Mouse (Mus musculus): ENCODE data around the gene Cic.
"Not testable (repeated sequence)": the region's sequence is repeated elsewhere in the genome, so short reads cannot be mapped to it uniquely, and the experiment has no call there.

Cic gene

DNA sequence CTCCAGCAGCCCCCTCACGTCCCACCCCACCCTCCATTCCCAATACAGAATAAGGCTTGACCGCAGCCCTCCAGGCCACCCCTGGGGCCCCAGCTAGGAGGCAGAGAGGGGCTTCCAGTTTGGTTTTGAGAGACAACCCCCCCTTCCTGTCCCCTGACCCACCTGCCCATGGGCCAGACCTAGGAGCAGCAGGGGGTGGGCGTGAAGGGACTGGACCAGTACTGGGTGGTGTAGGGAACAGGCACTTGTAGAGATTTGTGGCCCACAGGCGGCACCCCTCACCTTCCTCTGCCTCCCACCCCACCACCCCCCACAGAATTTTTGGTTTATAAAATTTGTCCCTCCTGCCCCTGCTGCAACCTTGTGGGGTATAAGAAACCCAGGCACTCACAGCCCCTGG is 24.1 kb upstream of the Cic start:
- DNase-seq (ENCODE audit: low read depth, low spot score): no peak

DNA sequence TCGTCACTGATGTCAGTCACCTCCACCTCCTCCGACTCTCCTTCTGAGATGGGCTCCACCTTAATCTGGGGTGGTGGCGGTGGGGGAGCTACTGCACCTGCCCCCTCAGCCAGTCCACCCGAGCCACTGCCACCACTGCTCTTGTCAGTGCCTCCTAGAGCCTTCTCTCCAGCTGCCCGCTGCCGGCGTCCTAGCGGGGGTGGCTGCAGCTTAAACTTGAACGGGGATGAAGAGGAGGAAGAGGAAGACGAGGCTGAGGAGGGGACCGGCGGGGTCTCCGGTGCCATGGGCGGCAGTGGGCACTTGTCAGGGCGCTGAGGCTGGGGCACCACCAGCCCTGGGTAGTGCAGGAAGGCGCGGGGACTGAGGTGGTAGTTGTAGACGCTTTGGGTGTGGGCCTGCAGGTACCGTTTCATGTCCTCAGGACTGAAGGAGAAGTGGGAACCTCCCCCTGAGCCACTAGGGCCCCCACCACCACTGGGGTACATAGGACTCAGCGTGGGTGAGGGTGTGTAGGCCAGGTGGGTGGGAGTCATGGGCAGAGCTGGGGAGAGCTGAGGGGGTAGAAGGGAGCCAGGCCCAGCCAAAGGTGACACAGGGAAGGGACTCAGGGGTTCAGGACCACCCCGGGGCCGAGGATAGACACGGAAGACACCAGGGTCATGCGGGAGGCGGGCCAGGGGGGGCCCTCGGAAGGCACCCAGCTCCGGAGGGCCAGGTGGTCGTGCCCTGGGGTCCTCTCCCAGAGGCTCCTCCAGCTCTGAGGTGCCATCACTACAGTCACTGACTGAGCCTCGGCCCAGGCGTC is 22.7 kb upstream of the Cic start:
- no peak for DNase-seq (ENCODE audit: low read depth, low spot score)

DNA sequence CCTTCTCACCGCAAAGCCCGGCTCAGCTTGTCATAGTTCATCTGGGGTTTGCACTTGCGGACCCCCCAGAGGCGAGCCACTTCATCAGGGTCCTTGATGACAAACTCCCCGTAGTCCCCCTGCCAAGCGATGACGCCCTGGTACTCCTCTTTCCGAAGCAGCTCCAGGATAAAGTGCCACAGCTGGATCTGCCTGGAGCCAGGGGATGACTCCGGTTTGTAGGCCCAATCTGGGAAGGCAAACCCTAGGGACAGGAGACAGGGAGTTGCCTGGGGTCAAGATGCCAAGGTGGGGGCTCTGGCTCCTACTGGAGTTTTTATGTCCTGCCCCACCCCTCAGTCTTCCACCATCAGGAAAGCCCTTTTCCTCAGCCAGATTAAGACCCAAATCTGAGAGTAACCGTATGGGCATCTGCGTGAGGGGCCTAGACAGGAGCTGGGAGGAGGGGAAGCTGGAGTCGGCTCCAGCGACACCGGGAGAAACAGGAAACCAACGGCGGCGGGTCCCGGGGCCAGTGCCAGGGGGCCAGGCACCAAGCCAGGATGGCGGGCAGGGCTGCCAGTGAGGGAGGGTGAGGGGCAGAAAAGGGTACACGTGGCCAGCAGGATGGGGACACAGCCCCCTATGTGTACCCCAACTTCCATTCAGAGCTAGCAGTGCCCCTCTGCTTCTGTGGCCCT is 21.3 kb upstream of the Cic start:
- DNase-seq (ENCODE audit: low read depth, low spot score): no peak

DNA sequence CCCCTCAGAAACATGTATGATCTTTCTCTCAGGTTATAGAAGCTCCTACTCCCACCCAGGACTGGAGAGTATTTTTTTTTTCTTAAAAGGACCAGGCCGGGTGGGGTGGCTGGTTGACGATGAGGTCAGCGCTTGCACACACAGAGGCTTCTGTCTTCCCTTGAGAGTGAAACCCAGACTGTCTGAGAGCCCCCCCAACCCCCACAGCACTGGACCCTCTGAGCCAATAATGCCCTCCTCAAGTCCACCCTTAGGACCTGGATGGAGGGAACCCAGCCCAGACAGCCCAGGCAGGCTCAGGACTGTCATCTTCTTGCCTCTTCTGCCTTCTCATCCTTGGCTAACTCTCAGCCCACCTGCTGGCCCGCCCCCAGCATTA is 20.8 kb upstream of the Cic start:
- no peak for DNase-seq (ENCODE audit: low read depth, low spot score)

DNA sequence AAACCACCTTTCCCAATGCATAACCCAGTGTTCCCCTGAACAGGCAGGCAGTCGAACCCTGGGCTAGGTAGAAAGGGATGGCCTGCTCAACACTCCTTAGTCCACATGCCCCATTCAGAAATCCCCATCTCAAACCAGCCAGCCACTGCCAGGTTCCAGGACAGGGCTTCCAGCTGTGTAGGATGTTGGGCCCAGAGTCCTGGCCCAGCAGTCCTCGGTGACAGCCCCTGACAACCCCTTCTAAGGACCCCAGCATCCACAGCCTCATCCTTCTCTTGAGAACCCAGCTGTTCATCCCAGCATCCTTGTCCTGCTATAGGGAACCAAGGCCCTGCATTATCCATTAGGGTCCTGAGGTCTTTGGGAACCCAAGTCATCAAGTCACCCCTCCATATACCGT is 20.0 kb upstream of the Cic start:
- DNase-seq (ENCODE audit: low read depth, low spot score): no peak

DNA sequence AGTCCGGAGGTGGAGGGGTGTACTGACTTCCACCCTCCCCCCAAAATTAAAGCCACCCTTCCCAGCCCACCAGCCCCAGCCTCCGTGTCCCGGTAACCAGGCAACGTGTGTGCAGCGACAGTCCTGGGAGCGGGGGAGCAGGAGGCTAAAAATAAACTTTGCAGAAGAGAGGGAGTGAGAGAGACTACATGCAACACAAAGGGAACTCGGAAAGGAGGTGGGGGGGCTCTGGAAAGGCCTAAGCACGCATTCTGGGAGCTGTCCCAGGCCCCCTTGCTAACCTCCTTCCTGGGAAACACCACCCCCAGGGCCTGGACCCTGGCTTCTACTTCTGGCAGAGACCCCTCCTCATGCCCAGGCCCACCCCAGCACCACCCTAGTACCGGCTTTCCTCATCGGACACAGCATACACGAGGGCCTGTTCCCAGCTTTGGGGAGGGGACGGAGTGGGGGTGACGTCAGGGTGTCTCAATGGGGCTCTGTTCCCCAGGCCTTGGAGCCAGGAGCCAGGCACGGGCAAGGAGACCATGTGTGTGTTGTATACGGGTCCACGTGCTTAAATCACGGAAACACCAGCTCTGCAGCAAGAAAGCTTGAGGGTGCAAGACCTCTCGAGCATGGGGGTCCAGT is 19.4 kb upstream of the Cic start:
- no peak for DNase-seq (ENCODE audit: low read depth, low spot score)

DNA sequence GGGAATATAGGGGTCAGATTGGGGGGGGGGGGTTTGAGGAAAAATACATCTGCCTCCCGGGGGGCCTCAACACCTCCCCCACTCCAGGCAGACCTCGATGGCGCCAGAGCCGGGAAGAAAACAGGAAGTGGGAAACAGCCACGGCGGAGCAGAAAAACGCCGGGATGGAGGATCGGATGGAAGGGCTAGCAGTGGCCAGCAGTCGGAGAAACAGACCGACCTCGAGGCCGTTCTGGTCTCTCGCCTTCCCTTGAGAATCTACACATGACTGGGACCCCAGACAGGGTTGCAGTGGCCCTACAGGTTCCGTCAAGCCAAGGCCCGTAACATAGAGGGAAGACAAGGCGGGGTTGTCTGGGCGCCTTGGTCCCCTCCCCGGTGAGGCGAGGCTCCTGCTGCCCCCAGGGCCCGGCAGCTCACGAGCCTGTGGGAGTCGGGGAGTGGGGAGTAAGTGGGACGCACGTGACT is 18.6 kb upstream of the Cic start:
- DNase-seq (ENCODE audit: low read depth, low spot score): no peak

DNA sequence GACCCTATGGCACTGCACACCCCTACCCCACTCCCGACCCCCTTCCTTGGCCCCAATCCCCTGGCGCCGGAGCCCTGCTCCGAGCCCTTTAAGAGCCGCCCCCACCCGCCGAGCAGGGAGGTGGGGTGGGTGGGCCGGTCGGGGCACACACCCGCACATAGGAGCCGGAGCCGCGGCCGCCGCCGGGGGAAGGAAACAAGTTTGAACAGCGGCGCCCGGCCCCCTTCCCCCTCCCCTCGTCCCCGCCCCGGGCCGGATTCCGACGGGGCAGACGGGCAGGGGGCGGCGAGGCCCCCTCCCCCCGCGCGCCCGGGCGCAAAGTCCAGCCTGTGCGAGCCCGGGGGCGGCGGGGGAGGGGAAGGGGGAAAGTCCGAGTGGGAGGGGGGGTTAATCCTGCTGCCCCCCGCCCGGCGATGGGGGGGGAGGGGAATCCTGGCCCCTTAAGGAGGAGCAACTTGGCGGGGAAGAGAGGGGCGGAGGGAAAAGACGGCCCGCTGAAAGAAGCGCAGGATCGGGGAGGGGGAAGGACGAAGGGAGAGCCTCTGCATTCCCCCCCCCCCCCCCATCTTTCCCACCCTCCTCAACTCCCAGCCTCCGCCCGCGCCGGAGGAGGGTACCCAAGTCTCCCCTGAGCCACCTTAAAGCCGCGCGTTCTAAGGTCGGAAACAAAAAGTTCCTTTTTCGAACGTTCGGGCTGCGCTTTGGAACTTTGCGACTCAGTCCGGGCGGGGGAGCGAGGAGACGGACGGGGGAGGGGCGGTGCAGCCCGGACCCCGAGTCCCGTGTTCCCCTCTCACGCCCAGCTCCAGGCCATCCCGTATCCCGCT is 18.0 kb upstream of the Cic start:
- DNase-seq (ENCODE audit: low read depth, low spot score): peak; percentile 75

DNA sequence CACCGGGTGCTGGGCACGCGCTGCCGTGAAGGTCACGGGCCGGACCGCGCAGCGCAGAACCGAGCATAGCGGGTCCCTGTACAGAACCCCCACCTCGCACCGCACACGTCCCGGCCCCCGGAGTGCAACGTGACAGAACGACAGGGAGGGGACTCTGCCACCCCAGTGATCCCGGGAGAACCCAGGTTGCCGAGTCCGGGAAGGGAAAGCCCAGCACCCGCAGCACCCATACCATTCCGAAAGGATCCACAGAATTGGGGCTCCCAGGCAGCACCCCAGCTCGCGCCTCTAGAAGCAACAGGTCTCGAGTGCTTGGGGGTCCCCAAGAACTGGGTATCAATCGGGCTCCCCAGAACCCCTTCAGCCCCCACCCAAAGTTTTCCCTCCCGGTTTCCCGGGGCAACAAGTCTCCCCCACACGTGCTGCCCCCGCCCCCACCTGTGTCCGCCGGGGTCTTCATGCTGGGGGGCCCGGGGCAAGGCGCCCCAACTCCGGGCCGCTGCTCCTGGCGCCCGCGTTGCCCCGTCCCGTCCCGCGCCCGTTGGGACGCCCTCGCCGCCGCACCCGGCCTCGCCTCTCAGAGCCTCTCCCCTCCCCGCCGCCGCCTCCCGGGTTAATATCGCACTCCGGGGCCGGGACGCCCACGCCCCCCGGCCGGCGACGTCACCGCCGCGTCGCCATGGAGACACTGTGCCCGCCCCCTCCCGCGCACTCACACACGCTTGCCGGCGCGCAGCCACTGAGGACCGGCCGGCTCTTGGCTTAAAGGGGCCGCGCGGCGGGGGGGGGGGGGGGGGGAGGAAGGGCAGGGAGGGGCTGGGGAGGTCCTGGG is 17.1 kb upstream of the Cic start, which contains the start of gene Erf:
Gene Erf, minus strand, starts transcription at position 621 of the 832 bp plus-strand sequence.
- peak; percentile 88 for DNase-seq (ENCODE audit: low read depth, low spot score)

DNA sequence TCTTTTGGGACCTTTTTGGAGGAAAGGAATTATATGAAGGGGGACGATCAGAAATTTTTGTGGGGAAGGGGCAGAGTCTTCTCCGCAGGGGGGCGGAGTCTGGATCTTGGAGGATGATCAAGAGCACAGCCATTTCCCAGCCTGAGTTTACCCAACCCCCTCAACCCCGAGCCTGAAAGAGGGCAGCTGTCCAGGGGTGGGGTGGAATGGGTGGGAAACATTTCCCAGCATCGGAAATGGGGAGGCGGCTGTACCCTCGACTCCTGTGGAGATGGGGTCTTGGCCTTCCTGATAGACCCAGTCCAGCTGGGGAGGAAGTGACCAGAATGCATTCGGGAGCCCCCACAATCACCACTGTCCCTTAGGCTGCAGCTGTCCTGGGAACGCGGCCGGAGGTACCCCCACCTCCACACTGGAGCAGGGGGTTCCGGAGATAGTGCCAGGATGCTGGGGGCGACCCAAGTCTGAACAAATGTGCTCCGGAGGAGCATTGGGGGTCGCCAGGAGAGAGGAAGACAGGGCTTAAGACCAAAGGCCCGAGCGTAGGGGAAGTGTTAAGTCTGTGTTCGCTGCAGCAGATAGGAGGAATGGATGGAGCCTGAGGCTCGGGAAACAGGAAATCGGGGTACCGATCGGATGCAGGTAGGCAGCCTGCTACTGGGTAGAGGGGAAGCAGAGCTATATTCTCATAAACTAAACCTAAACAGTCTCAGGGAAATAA is 16.3 kb upstream of the Cic start:
- DNase-seq (ENCODE audit: low read depth, low spot score): no peak

DNA sequence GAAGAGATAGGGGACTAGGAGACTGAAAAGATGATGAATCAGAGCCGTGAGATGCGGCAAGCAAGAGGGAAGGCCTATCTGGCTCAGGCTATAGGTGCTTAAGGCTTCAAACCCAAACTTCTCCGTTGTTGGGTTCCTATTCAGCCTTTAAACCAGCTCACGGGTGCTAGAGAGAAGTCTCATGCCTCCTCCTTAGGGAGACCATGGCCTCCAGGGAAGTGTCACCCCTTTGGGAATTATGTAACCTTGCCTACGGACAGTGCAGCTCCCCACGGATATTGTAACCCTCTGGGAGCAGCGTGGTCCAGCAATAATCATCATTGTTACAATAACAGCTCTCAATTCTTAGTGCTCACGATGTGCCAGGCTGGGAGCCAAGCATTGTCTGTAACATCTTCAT is 15.7 kb upstream of the Cic start:
- no peak for DNase-seq (ENCODE audit: low read depth, low spot score)

DNA sequence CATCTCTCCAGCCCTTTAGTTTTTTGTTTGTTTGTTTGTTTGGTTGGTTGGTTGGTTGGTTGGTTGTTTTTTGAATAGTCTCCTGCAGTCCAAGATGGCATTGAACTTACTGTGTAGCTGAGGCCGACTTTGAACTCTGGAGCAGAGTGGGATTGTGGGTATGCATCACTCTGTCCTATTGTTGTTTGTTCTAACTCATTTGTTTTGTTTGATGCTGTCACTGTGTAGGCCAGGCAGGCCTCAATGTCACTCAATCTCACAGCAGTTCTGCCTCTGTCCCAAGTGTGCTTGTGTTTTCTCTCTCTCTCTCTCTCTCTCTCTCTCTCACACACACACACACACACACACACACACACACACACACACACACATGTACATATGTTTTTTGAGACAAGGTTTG is 5.6 kb upstream of the Cic start:
- no peak for DNase-seq (ENCODE audit: low read depth, low spot score)

DNA sequence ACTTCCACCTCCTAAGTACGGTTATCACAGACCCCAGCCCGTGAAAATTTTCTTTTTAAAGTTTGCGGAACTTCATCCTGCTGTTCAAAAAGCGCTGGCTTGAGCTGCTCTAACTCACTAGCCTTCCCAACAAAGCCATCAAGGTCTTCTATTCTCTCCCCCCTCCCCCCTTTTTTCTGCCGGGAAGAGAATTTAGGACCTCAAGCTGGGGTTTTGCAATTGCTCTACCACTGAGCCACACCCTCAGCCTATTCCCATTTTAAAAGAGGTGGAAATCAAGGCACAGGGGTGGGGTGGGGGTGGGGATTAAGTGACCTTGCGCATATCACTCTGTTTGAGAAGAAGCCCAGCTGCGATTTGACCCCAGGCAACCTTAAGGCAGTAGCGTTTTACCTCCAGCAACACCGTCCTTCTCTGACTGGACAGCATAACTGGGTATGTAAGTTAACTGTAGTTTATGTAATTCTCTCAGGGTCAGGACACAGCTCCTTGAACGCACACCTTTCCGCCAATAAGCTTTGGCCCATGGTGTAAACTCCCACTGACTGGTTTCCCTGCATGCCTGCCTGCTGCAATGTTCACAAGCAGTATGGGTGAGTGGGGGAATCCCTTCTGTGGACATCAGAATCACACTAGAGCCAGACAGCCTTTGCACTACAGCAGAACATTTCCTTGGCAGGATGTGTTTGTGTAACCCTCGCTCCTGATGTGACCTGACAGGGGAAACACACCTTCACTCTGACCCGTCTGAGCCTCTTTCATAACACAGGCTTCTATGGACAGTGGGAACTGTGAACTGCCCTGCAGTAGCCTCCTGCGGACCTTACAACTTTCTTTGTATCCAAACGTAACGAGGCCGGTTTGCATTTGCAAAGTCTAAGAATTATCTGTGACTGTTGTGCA is 3.3 kb upstream of the Cic start:
- no peak for DNase-seq (ENCODE audit: low read depth, low spot score)

DNA sequence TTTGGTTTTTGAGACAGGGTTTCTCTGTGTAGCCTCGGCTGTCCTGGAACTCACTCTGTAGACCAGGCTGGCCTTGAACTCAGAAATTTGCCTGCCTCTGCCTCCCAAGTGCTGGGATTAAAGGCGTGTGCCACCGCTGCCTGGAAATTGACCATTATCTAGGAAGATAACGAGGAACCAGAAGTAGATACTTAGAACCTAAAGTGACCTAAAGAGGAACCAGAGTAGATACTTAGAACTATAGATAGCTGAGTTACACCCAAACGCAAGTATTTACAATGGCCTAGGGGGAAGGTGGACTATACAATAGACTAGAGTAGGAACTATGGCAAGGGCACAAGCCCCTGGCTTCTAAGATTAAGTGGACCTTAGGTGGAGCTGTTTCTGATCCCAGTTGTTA is 1.8 kb upstream of the Cic start:
- DNase-seq (ENCODE audit: low read depth, low spot score): not testable (repeated sequence)

DNA sequence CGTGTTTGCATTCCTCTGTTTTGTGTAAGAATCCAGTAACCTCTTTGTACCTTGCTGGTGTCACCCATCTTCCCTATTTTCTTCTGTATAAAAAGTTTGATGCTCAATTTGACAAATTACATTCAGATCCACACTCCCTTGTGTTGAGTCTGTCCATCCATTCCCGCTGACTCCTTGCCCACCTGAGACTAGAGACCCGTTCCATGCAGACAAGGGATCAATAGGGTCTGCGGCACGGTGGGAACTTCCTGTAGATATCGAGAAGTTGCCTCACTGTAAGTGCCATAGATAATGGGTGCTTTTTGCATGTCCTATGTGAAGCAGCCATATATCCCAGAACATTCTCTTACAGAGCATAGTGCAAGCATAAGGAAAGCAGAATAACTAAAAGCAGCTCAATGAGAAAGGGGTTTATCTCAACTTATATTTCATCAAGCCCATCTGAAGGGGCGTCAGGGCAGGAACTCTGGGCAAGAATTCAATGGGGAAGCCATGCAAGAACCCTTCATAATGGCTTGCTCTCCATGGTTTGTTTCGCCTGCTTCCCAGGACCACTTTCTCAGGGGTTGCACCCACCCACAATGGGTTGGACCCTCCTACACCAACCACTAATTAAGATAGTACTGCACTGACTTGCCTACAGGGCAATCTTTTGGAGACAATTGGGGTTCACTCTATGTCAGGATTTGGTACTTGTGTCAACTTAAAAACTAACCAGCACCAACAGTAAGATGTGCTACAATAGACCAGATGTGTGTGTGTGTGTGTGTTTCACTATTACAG is 1.1 kb upstream of the Cic start:
- no peak for DNase-seq (ENCODE audit: low read depth, low spot score)

DNA sequence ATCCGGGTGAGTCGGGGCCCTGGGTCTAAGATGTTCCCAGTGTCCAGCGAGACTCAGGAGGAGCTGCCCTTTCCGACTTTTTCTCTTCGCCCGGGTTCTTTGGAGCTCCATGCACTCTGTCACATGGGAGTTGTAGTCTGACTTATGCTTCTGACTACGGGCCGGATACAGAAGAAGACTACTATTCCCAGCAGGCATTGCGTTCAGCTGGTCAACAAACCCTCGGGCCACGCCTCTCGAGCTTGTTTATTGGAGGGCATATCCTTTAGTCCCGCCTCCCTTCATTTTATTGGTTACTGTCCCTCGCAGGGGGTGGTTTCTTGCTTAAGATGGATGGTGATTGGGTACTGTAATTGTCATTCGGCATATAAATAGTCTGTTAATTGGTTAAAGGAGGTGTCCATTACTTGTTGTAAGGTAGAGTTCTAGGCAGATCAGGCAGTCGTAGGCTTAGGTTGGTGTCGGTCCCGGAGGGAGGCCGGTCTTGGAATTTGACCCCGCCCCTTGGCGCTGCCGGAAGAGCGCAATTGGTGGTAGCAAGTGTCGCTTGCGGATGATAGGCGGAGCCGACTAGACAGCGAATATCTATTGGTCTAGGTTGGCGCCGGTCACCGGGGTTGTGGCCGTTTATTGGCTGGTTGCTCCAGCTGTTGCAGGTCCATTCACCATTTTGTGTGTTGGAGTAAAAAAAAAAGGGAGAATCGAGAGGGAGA is 403 bp downstream of the Cic start:
- DNase-seq (ENCODE audit: low read depth, low spot score): peak; percentile 98

DNA sequence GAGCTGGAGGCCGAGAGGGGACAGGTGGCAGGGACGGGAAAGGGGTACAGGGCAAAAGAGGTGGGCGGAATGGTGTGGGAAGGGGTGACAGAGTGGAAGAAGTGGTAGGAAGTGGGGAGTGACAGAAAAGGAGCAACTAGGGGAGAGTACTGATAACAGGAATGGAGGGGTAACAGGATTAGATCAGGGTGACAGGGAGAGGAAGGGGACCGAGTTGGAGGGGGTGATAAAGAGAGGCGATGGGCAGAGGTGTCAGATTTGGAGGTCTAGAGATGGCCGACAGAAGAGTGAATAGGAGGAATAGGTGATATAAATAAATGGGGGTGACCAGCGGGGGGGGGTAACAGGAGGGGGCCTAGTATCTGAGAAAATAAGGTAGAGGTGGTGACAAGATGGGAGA is 1.1 kb downstream of the Cic start:
- DNase-seq (ENCODE audit: low read depth, low spot score): no peak

DNA sequence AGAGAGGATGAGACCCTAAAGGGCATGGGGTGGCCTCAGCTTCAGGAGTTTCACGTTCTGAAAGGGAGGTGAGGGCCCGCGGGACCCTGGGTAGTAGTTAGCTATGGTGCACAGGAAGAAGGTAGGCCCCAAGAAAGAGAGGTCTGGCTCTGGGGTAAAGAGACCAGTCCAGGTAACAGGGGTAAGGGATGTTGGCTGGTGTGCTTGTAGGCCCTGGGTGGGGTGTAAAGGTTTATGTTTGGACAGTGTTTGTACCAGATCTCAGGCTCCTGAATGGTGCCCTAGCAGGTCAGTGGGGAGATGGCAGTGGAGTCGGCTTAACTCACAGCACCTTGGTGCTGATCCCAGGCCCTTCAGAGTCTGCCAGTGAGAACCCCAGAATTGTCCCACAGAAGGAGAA is 1.5 kb downstream of the Cic start:
- no peak for DNase-seq (ENCODE audit: low read depth, low spot score)

Data from embryo, embryonic 11.5 days (tissue).